Mouse (Mus musculus) stomach, postnatal 0 days (tissue): Measurements from ENCODE around the gene Mblac2.

ENCODE experiments used
- CTCF ChIP-seq: IDR thresholded peaks from 2 replicates; pipeline ENCODE4 v1.5.1; 2016; ENCODE audit warnings: antibody characterized with exemption, low read depth, mild to moderate bottlenecking, moderate library complexity
- EP300 ChIP-seq: optimal IDR thresholded peaks from 2 replicates; pipeline ENCODE3; 2016; ENCODE audit warnings: antibody characterized with exemption

DNA sequence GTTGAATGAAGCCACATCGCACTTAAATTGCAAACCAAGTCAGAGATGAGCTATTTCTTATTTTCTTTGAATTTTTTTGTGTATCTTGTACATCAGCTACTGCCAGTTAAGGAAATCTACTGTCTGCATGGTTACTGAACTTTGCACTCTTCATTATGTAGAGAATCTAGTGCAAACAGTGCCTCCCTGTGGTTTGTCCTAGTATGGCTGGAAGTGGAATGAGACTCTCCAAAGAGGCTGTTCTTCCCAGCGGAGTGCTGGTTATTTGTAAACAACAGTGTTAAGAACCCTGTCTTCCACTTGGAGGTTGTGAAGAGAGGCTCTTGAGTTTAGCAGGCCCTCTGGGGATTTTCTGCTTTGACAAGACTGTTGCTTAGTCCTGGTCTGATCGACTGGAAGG is 49.2 kb downstream of the Mblac2 start:
- TF ChIP-seq EP300: no peak
- peak; percentile 84 for TF ChIP-seq CTCF
